Mouse (Mus musculus): ENCODE measurements around the gene 4930579F01Rik. TPM values are rescaled to one million over a fixed set of nuclear protein-coding genes. Genes with fewer than 3 reads are reported as not detected.

The 4930579F01Rik gene
- not detected for total RNA-seq (2021)
- long read RNA-seq, experiment 1, result 0 reads
- long read RNA-seq, experiment 2, result 0 reads

GRCm38 (mm10) chr3:138193683-138194302 is at the start of gene 4930579F01Rik:
4930579F01Rik (minus strand) TSS chr3:138193825.
- DNase-seq, result no peak
- Histone ChIP-seq H3K4me3 (no peak within 1 kb of the TSS), H3K27ac (no peak within 1 kb of the TSS)
- intact Hi-C loops (cut with DNase I), result no loop called here
- no peak for TF ChIP-seq CTCF (IDR thresholded peaks at IDR 0.05)

- TF ChIP-seq CTCF (IDR thresholded peaks at IDR 0.05), result no peak
- intact Hi-C loops (cut with DNase I), result loop anchor here (5.0 kb wide), 1 partner anchor 34 kb away; no protein-coding TSS in a partner anchor
- Histone ChIP-seq H3K27ac (no peak overlapping the region), H3K4me3 (no peak overlapping the region)
- DNase-seq, result no peak
Measured at GRCm38 (mm10) chr3:138242933-138243332, 49.3 kb upstream of the 4930579F01Rik start.

- no peak overlapping the region for H3K4me3 ChIP-seq
- intact Hi-C loops (cut with DNase I), result loop anchor here (5.0 kb wide), 1 partner anchor 35 kb away; no protein-coding TSS in a partner anchor
- DNase-seq, result no peak
- TF ChIP-seq CTCF (IDR thresholded peaks at IDR 0.05), result no peak
- H3K27ac ChIP-seq, result peak overlapping the region; percentile 72
Measured at GRCm38 (mm10) chr3:138242021-138242726, 48.5 kb upstream of the 4930579F01Rik start.

GRCm38 (mm10) chr3:138241371-138241770 is 47.7 kb upstream of the 4930579F01Rik start:
- intact Hi-C loops (cut with DNase I), result loop anchor here (2.0 to 5.0 kb wide), 2 partner anchors 36 to 69 kb away; no protein-coding TSS in a partner anchor
- no peak for TF ChIP-seq CTCF (IDR thresholded peaks at IDR 0.05)
- DNase-seq, result no peak
- Histone ChIP-seq H3K27ac (peak overlapping the region; percentile 72), H3K4me3 (no peak overlapping the region)

GRCm38 (mm10) chr3:138240942-138241341 is 47.3 kb upstream of the 4930579F01Rik start:
- H3K27ac ChIP-seq, result peak overlapping the region; percentile 72
- DNase-seq, result no peak
- no peak for TF ChIP-seq CTCF (IDR thresholded peaks at IDR 0.05)
- no peak overlapping the region for H3K4me3 ChIP-seq
- intact Hi-C loops (cut with DNase I), result loop anchor here (2.0 to 5.0 kb wide), 2 partner anchors 36 to 70 kb away; no protein-coding TSS in a partner anchor

DNA sequence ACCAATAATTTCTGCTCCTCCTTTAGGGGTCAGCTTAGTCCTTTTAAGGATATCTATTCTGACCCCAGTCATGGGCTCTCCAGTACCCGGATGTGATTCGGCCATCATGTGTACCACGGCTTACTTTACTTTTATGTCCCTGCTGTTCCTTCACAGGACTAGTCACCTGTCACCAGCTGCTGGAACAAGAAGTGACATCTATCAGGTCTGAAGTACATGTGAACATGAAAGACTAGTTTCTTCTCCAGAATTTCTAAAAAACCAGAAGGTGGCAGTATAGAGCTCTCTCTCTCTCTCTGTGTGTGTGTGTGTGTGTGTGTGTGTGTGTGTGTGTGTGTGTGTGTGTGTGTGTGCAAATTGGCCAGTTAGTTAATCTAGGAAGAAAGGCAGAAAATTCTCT is 46.8 kb upstream of the 4930579F01Rik start:
- intact Hi-C loops (cut with DNase I), result loop anchor here (2.0 to 5.0 kb wide), 2 partner anchors 37 to 70 kb away; no protein-coding TSS in a partner anchor
- no peak for DNase-seq
- Histone ChIP-seq H3K4me3 (no peak overlapping the region), H3K27ac (peak overlapping the region; percentile 31)
- peak; percentile 45; the same call in 1 of the 2 replicates for TF ChIP-seq CTCF (IDR thresholded peaks at IDR 0.05)

GRCm38 (mm10) chr3:138239461-138239860 is 45.8 kb upstream of the 4930579F01Rik start:
- Histone ChIP-seq H3K4me3 (no peak overlapping the region), H3K27ac (no peak overlapping the region)
- no peak for DNase-seq
- no peak for TF ChIP-seq CTCF (IDR thresholded peaks at IDR 0.05)
- intact Hi-C loops (cut with DNase I), result loop anchor here (5.0 kb wide), 1 partner anchor 168 kb away; no protein-coding TSS in a partner anchor

- no peak overlapping the region for H3K27ac ChIP-seq
- no peak for TF ChIP-seq CTCF (IDR thresholded peaks at IDR 0.05)
- H3K4me3 ChIP-seq, result no peak overlapping the region
- DNase-seq, result no peak
- intact Hi-C loops (cut with DNase I), result loop anchor here (5.0 kb wide), 1 partner anchor 169 kb away; no protein-coding TSS in a partner anchor
Measured at GRCm38 (mm10) chr3:138238046-138238445, 44.4 kb upstream of the 4930579F01Rik start.

DNA sequence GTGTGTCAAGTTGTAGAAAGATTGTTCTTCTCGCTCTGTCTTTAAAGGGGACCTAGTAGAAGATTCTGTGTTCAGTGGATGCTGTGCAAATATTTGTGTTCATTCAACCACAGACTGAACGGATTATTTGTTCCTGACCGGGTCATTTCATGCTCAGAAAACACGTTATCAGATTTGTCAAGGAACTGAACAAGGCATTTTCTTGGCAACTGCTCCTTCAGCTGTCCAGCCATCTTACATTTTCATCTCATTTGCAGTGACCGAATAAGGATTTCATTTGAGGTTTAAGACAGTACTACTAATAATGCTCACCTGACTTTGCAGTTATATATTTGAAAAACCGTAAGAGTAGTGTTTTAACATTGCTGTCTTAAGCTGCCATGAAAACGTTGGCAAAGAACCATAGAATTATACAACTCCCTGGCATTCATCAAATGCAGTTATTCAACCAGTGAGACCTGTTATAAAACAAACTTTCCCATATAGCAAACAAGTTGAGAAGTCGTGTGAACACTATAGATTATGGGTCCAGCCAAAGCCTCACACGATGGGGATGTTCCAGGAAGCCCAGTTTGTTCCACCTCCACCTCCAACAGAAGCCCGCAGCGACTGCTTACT is 43.0 kb upstream of the 4930579F01Rik start:
- TF ChIP-seq CTCF (IDR thresholded peaks at IDR 0.05), result no peak
- intact Hi-C loops (cut with DNase I), result loop anchor here (5.0 kb wide), 1 partner anchor 171 kb away; no protein-coding TSS in a partner anchor
- Histone ChIP-seq H3K27ac (no peak overlapping the region), H3K4me3 (no peak overlapping the region)
- DNase-seq, result no peak

DNA sequence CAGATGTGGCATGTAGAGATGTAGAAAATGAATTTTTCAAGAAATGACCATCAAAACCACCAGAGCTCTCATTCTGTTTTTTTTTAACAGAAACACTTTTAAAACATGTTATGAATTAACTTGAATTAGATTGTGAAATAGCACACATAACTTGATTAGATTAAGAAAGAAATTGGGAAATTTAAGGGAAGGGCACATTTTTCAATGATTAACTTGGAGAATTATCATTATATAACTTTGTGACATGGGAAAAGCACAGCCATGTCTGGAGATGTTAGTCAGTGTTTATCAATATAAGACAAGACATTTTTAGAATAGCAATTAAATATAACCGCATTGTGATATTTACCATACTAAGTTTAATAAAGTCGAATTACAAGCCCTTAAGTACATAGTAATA is 37.9 kb upstream of the 4930579F01Rik start:
- DNase-seq, result no peak
- no peak overlapping the region for H3K4me3 ChIP-seq
- intact Hi-C loops (cut with DNase I), result no loop called here
- no peak overlapping the region for H3K27ac ChIP-seq
- TF ChIP-seq CTCF (IDR thresholded peaks at IDR 0.05), result no peak

DNA sequence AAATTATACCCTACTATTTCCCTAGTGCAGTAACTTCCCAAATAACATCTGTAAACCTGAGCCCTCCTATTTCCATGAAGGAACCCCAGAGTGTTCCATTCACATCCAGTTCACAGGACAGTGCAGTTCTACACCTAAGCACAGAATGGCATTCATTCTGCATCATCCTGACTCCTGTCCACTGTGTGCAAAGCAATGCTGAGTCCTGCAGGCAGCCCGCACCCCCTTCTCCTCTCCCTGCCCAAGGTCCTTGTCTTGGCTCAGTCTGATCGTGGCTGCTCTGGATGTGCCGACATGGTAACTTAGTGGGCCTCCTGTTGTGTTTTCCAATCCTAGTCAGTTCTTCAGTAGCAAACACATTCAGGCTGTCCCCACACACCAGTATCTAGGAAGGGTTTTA is 36.6 kb upstream of the 4930579F01Rik start:
- intact Hi-C loops (cut with DNase I), result no loop called here
- no peak overlapping the region for H3K27ac ChIP-seq
- no peak overlapping the region for H3K4me3 ChIP-seq
- TF ChIP-seq CTCF (IDR thresholded peaks at IDR 0.05), result no peak
- DNase-seq, result no peak

GRCm38 (mm10) chr3:138229448-138229847 is 35.8 kb upstream of the 4930579F01Rik start:
- Histone ChIP-seq H3K4me3 (no peak overlapping the region), H3K27ac (no peak overlapping the region)
- TF ChIP-seq CTCF (IDR thresholded peaks at IDR 0.05), result no peak
- intact Hi-C loops (cut with DNase I), result no loop called here
- DNase-seq, result no peak

DNA sequence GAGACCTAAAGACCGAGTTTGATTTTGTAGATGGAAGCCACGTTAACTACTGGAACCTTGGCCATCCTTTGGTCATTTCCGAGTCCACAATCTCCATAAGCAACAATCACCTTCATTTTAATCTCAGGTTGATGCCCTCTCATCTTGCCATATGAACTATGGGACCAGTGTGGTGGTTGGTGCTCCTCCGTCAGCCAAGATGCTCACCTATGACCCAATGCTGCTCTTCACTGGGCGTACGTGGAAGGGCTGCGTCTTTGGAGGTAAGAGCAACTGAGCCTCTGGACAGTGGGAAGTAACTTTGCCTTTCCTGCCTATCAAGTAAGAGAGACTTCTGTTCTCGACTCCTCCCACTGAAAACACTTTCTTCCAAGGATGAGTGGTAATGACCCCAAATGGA is 34.2 kb upstream of the 4930579F01Rik start:
- intact Hi-C loops (cut with DNase I), result no loop called here
- Histone ChIP-seq H3K27ac (no peak overlapping the region), H3K4me3 (no peak overlapping the region)
- no peak for DNase-seq
- no peak for TF ChIP-seq CTCF (IDR thresholded peaks at IDR 0.05)

Data from gastrocnemius, adult 2 months (tissue).